Mouse (Mus musculus) hindbrain, postnatal 0 days (tissue): ENCODE measurements around the gene Pdgfc. TPM values are rescaled to one million over a fixed set of nuclear protein-coding genes. Genes with fewer than 3 reads are reported as not detected.

Source experiments
- ATAC-seq: fragments of 200-750 bp; cut with Nextera tagmentation; 2 replicates; pipeline ENCODE4 v1.8.0; 2017; ENCODE audit warnings: mild to moderate bottlenecking, moderate TSS enrichment, moderate library complexity
- DNase-seq: peaks from one replicate; pipeline ENCODE4 v3.0.0-alpha.2; 2015; ENCODE audit warnings: low spot score
- H3K27ac ChIP-seq: fragments of 300-500 bp; sonication (generic); 2 replicates; pipeline ENCODE4 v1.5.1; 2014; ENCODE audit warnings: mild to moderate bottlenecking
- H3K27me3 ChIP-seq: fragments of 300-500 bp; sonication (generic); 2 replicates; pipeline ENCODE4 v1.6.1; 2014; ENCODE audit warnings: low read length, mixed read lengths; ENCODE audit not compliant: insufficient read depth
- H3K36me3 ChIP-seq: fragments of 300-500 bp; sonication (generic); 2 replicates; pipeline ENCODE4 v1.6.1; 2014; ENCODE audit warnings: low read length, mixed read lengths; ENCODE audit not compliant: insufficient read depth
- H3K4me1 ChIP-seq: fragments of 300-500 bp; sonication (generic); 2 replicates; pipeline ENCODE4 v1.6.1; 2014; ENCODE audit warnings: antibody characterized with exemption, low read length, mixed read lengths; ENCODE audit not compliant: insufficient read depth
- H3K4me2 ChIP-seq: fragments of 300-500 bp; sonication (generic); 2 replicates; pipeline ENCODE4 v1.6.1; 2014; ENCODE audit warnings: low read depth, mild to moderate bottlenecking, low read length, moderate library complexity, mixed read lengths
- H3K4me3 ChIP-seq: fragments of 300-500 bp; sonication (generic); 2 replicates; pipeline ENCODE4 v1.5.1; 2014; ENCODE audit warnings: low read length
- H3K9ac ChIP-seq: fragments of 300-500 bp; sonication (generic); replicated peaks from 2 replicates; pipeline ENCODE4 v1.6.1; 2014; ENCODE audit warnings: mild to moderate bottlenecking, low read length, moderate library complexity, mixed read lengths
- H3K9me3 ChIP-seq: fragments of 300-500 bp; sonication (generic); 2 replicates; pipeline ENCODE4 v1.6.1; 2016; ENCODE audit warnings: low read length, mixed read lengths
- CTCF ChIP-seq: IDR thresholded peaks from 2 replicates; pipeline ENCODE4 v1.5.1; 2016; ENCODE audit warnings: antibody characterized with exemption, control low read depth, low read depth
- WGBS: fragments of 180-500 bp; shearing (Covaris S2); extraction: QIAGEN DNeasy Blood & Tissue Kit; methylation state at CpG from one replicate; pipeline ENCODE4 v1.1.7; 2014; 5-methylcytosine and 5-hydroxymethylcytosine counted together
- polyA plus RNA-seq: library from polyadenylated mRNA; unstranded; fragments of >200 nt; fragmentation: Nextera tagmentation; extraction: Ambion mirVana; gene quantifications from 2 replicates; pipeline ENCODE4 v1.2.1, GENCODE M21; 2015
- total RNA-seq: library from RNA; depleted of rRNA; stranded (reverse); fragments of >200 nt; gene quantifications from 2 replicates; pipeline ENCODE4 v1.2.3, GENCODE M21; 2014

The Pdgfc gene
- total and polyA plus RNA-seq, 2 experiments from 2014 or later = 7.1 to 7.5 TPM

DNA sequence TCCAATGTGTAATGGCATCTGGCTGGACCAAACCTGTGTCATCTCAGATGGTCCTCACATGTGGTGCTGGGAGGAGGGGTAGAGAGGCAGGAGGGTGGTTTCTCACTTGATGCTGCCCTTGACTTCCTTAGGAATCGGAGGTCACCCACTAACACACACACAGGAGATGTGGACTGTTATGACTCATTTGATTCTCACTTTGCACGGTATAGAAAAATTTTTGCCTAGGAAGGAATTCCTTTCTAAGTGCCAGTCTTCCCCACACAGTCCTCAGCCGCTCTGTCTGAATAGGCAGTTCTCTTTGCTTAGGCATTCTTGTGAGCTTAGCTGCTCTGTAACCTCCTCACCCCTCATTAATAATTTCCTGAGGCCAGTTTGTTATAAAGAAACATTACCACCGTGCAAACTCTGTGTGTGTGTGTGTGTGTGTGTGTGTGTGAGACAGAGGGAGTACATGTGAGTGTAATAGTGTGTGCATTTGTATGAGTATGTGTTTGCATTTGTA is 22.4 kb downstream of the Pdgfc start:
- no peaks in the 10 kb centered on the region for H3K9me3 ChIP-seq
- DNase-seq (no peak), ATAC-seq (peak; percentile 51; the same call in 1 of the 2 replicates)
- H3K36me3 ChIP-seq = no peaks in the 10 kb centered on the region
- H3K4me2 ChIP-seq = no peak overlapping the region
- H3K4me1 ChIP-seq = no peaks in the 10 kb centered on the region
- no peak overlapping the region for H3K9ac ChIP-seq
- no peaks in the 10 kb centered on the region for H3K27me3 ChIP-seq
- WGBS = 38% methylated on average over 4 of the region's 4 CpGs
- H3K4me3 ChIP-seq = no peak overlapping the region
- TF ChIP-seq CTCF = no peak
- no peak overlapping the region for H3K27ac ChIP-seq

DNA sequence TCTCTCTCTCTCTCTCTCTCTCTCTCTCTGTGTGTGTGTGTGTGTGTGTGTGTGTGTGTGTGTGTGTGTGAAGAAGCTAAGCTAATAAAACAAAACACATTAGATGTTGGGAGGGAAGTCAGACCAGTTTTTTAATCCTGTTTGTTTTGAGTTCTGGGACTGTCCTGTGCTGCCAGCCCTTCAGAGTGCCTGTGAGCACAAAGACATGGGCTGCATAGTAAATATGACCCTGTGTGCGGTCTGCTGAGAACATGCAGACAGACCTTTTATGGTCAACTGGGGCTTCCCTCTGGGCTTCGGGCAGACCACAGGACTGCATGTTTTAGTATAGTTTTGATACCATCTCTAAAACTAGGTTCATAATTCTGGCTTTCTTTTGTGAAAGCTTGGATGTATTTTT is 32.3 kb downstream of the Pdgfc start:
- no peak for DNase-seq
- Histone ChIP-seq H3K27me3 (no peaks in the 10 kb centered on the region), H3K4me2 (no peak overlapping the region), H3K4me1 (no peaks in the 10 kb centered on the region), H3K27ac (no peak overlapping the region), H3K36me3 (no peaks in the 10 kb centered on the region), H3K9me3 (no peaks in the 10 kb centered on the region), H3K9ac (no peak overlapping the region), H3K4me3 (no peak overlapping the region)
- WGBS = 34% methylated on average over 2 of the region's 2 CpGs
- 0 out of 2 replicates have a peak, but pooled peaks have one; percentile 61 for ATAC-seq
- TF ChIP-seq CTCF = no peak

GRCm38 (mm10) chr3:81101136-81101535 is 64.9 kb downstream of the Pdgfc start:
- DNase-seq = no peak
- Histone ChIP-seq H3K36me3 (no peaks in the 10 kb centered on the region), H3K4me2 (no peak overlapping the region), H3K27ac (no peak overlapping the region), H3K9me3 (no peaks in the 10 kb centered on the region), H3K9ac (no peak overlapping the region), H3K4me3 (no peak overlapping the region), H3K4me1 (no peaks in the 10 kb centered on the region), H3K27me3 (no peaks in the 10 kb centered on the region)
- TF ChIP-seq CTCF = no peak
- WGBS = 93% methylated on average over 1 of the region's 1 CpGs
- no peak for ATAC-seq

- H3K27ac ChIP-seq = no peak overlapping the region
- 13% methylated on average over 3 of the region's 3 CpGs for WGBS
These were observed 66.1 kb downstream of the Pdgfc start for GRCm38 (mm10) chr3:81102158-81102876.

DNA sequence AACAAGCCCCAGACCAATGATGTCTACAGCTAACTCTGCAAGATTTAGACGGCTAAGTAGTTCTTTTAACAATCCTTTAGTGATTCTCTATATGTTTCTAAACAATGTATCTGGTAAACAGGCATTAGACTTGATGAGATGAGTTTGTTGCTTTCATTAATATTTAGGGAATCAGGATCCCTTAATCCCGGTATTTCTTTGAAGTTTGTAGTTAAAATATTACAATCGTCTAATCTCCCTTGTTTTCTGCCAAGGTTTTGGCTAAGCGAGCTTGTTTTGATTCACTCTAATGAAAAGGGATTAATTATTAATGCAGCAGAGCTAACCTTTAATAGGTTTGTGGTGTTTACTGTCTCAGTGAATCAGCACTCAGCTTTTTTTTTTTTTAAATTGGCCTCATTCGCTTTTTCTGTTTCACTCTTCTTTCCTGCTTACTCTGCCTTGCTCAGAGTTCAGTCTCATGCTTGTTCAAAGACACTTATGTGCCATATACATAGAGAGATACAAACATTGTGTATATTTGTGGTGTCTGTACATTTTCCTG is 66.7 kb downstream of the Pdgfc start:
- H3K9me3 ChIP-seq = no peaks in the 10 kb centered on the region
- H3K36me3 ChIP-seq = no peaks in the 10 kb centered on the region
- 44% methylated on average over 5 of the region's 5 CpGs for WGBS
- H3K27ac ChIP-seq = no peak overlapping the region
- no peak overlapping the region for H3K4me3 ChIP-seq
- ATAC-seq = no peak
- no peak overlapping the region for H3K4me2 ChIP-seq
- H3K27me3 ChIP-seq = no peaks in the 10 kb centered on the region
- DNase-seq = no peak
- no peak for TF ChIP-seq CTCF
- H3K4me1 ChIP-seq = no peaks in the 10 kb centered on the region
- no peak overlapping the region for H3K9ac ChIP-seq

More at GRCm38 (mm10) chr3:81102158-81102876, 66.1 kb downstream of the Pdgfc start:
- H3K4me3 ChIP-seq = no peak overlapping the region
- H3K27me3 ChIP-seq = no peaks in the 10 kb centered on the region
- no peak for TF ChIP-seq CTCF
- H3K36me3 ChIP-seq = no peaks in the 10 kb centered on the region
- H3K9ac ChIP-seq = no peak overlapping the region
- no peak overlapping the region for H3K4me2 ChIP-seq
- H3K9me3 ChIP-seq = no peaks in the 10 kb centered on the region
- DNase-seq (peak; percentile 20), ATAC-seq (peak; percentile 76)
- H3K4me1 ChIP-seq = no peaks in the 10 kb centered on the region

GRCm38 (mm10) chr3:81107515-81107914 is 71.3 kb downstream of the Pdgfc start:
- H3K27ac ChIP-seq = no peak overlapping the region
- no peak for TF ChIP-seq CTCF
- no peak overlapping the region for H3K9ac ChIP-seq
- no peaks in the 10 kb centered on the region for H3K36me3 ChIP-seq
- H3K4me3 ChIP-seq = no peak overlapping the region
- no peak overlapping the region for H3K4me2 ChIP-seq
- no peaks in the 10 kb centered on the region for H3K27me3 ChIP-seq
- no peaks in the 10 kb centered on the region for H3K4me1 ChIP-seq
- ATAC-seq (no peak), DNase-seq (no peak)
- no peaks in the 10 kb centered on the region for H3K9me3 ChIP-seq
- WGBS = 76% methylated on average over 1 of the region's 1 CpGs

DNA sequence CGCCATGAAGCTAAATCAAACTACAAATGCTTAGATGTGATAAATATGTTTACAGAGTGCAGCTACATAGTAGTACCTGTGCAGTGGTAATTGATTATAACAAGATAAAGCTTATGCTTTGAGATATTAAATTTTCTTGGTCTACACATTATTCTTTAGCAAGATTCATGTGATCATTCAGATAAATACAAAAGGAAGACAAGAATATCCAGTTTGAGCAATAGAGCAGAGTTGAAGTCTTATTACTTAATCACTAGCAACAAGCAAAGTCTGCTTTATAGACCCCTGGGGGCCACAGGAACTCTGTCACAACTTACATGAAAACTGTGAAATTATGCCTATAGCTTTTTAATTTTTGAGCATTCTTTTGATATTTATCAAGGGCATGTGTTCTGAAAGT is 74.8 kb downstream of the Pdgfc start:
- Histone ChIP-seq H3K36me3 (no peaks in the 10 kb centered on the region), H3K27ac (no peak overlapping the region), H3K4me3 (no peak overlapping the region), H3K4me1 (no peaks in the 10 kb centered on the region), H3K9ac (no peak overlapping the region), H3K9me3 (no peaks in the 10 kb centered on the region), H3K27me3 (no peaks in the 10 kb centered on the region), H3K4me2 (no peak overlapping the region)
- no peak for TF ChIP-seq CTCF
- 88% methylated on average over 1 of the region's 1 CpGs for WGBS
- ATAC-seq (no peak), DNase-seq (no peak)
